Comparison of ENCODE assay signal across 28 mouse cellular contexts in genomic region chr16:21570786-21571185, GRCm38 (mm10).
DNase-seq lines count a peak whose midpoint lies in the region; ATAC-seq and TF ChIP-seq lines count a peak whose summit lies in the region.
"Had no signal": no experiment of that assay in that cellular context is flagged by ENCODE, and none has a peak within 500 bp of the region (broad histone marks: within the 10 kb centered on the region; RNA-seq: fewer than 3 reads in every experiment).

No protein-coding gene starts in this region.

- no peak overlapping the region for H3K4me2 ChIP-seq in kidney, embryonic 16.5 days (replicated peaks; ENCODE audit: low read depth, low read length)
- no peak overlapping the region for H3K4me2 ChIP-seq in liver, embryonic 12.5 days
- H3K4me2 ChIP-seq: heart, embryonic 13.5 days; hindbrain, embryonic 14.5 days had no signal

- H3K9me3 ChIP-seq in kidney, embryonic 16.5 days (ENCODE audit: low read length): no peaks in the 10 kb centered on the region
- H3K9me3 ChIP-seq in liver, embryonic 12.5 days (replicated peaks): no peaks in the 10 kb centered on the region
- H3K9me3 ChIP-seq: forebrain, embryonic 10.5 days; G1E; heart, embryonic 10.5 days; heart, embryonic 13.5 days had no signal

- no peak for TF ChIP-seq CTCF in liver, adult 2 months (IDR thresholded peaks at IDR 0.05; ENCODE audit: low read depth, low read length)

- 93% methylated on average over 5 of the region's 5 CpGs for WGBS in kidney, embryonic 16.5 days
- WGBS in liver, adult 2 months: 47% methylated on average over 5 of the region's 5 CpGs
- WGBS in liver, embryonic 12.5 days (ENCODE audit: insufficient replicate concordance): 77% methylated on average over 5 of the region's 5 CpGs

- H3K4me3 ChIP-seq in kidney, embryonic 16.5 days (ENCODE audit: low read length): no peak overlapping the region
- H3K4me3 ChIP-seq in liver, adult 2 months (ENCODE audit: insufficient read depth, low read depth, low read length): no peak overlapping the region
- H3K4me3 ChIP-seq in liver, embryonic 12.5 days: no peak overlapping the region
- H3K4me3 ChIP-seq: forebrain, embryonic 10.5 days; gastrocnemius, adult 2 months; heart, embryonic 10.5 days; heart, embryonic 13.5 days had no signal

- H3K9ac ChIP-seq in kidney, embryonic 16.5 days (replicated peaks; ENCODE audit: low read length): no peak overlapping the region
- H3K9ac ChIP-seq in liver, adult 2 months (ENCODE audit: low read depth, low read length): no peak overlapping the region
- H3K9ac ChIP-seq in liver, embryonic 12.5 days: no peak overlapping the region
- H3K9ac ChIP-seq: forebrain, postnatal 0 days; heart, embryonic 13.5 days; hindbrain, embryonic 14.5 days had no signal

- H3K27me3 ChIP-seq in kidney, embryonic 16.5 days (ENCODE audit: insufficient read depth, low read length): no peaks in the 10 kb centered on the region
- no peaks in the 10 kb centered on the region for H3K27me3 ChIP-seq in liver, adult 2 months (ENCODE audit: control insufficient read depth, insufficient read depth, low read length)
- no peaks in the 10 kb centered on the region for H3K27me3 ChIP-seq in liver, embryonic 12.5 days (replicated peaks)
- H3K27me3 ChIP-seq: CH12.LX; heart, embryonic 13.5 days; Patski had no signal

- no peak for ATAC-seq in kidney, embryonic 16.5 days (ENCODE audit: low FRiP score, low TSS enrichment)
- no peak for ATAC-seq in liver, embryonic 12.5 days
- ATAC-seq: forebrain, embryonic 14.5 days; forebrain, postnatal 0 days; Patski had no signal

- no peak overlapping the region for H3K27ac ChIP-seq in kidney, embryonic 16.5 days (ENCODE audit: low read length)
- no peak overlapping the region for H3K27ac ChIP-seq in liver, adult 2 months (replicated peaks; ENCODE audit: insufficient read depth, low read depth, low read length)
- H3K27ac ChIP-seq in liver, embryonic 12.5 days: no peak overlapping the region
- H3K27ac ChIP-seq: forebrain, embryonic 10.5 days; gastrocnemius, adult 2 months; heart, embryonic 10.5 days; heart, embryonic 13.5 days; hindbrain, embryonic 14.5 days had no signal

- TF ChIP-seq POLR2A in liver, adult 2 months (IDR thresholded peaks at IDR 0.05; ENCODE audit: extremely low read depth, insufficient read depth, low read length): no peak

- H3K4me1 ChIP-seq in kidney, embryonic 16.5 days (ENCODE audit: insufficient read depth, low read length): no peaks in the 10 kb centered on the region
- H3K4me1 ChIP-seq in liver, adult 2 months (ENCODE audit: control insufficient read depth, insufficient read depth, low read length): peaks cover 2% of the 10 kb centered on the region; the same call in 1 of the 2 replicates
- no peaks in the 10 kb centered on the region for H3K4me1 ChIP-seq in liver, embryonic 12.5 days

- no peaks in the 10 kb centered on the region for H3K36me3 ChIP-seq in kidney, embryonic 16.5 days (ENCODE audit: insufficient read depth, low read length)
- no peaks in the 10 kb centered on the region; the same call in none of the 2 replicates for H3K36me3 ChIP-seq in liver, adult 2 months (ENCODE audit: control insufficient read depth, insufficient read depth, low read length)
- no peaks in the 10 kb centered on the region for H3K36me3 ChIP-seq in liver, embryonic 12.5 days
- H3K36me3 ChIP-seq: forebrain, embryonic 10.5 days had no signal

- peak; percentile 41 for DNase-seq in kidney, adult 11 months
- DNase-seq in kidney, postnatal 10 days: no peak
- peak; percentile 70 for DNase-seq in kidney, adult 9 months
- peak; percentile 93 for DNase-seq in liver, adult 2 months (ENCODE audit: extremely low read depth, low read depth, low spot score)
- DNase-seq in kidney, postnatal 36 days: peak; percentile 44 to 63
- DNase-seq in urinary bladder, postnatal 36 days (ENCODE audit: low spot score in 2 of 2): no peak
- DNase-seq: adrenal gland, postnatal 10 days; adrenal gland, postnatal 36 days; B cell, adult 2 months; cerebellum, adult 18-20 months; cerebellum, adult 9-10 months; cerebellum, postnatal 14 days; forebrain, postnatal 0 days; gastrocnemius, adult 2 months; gastrocnemius, postnatal 14 days; heart, adult 18-20 months; heart, postnatal 14 days; heart, postnatal 4 days had no signal

- H3K79me2 ChIP-seq in liver, adult 2 months (ENCODE audit: control insufficient read depth, insufficient read depth, low read length): no peaks in the 10 kb centered on the region

Comparison
In these comparisons a context has a peak if more than half of its experiments do, and no peak if none do; other contexts are left out.
1. DNase-seq: peak in kidney, adult 11 months (single experiment), kidney, adult 9 months (single experiment), liver, adult 2 months (single experiment) and kidney, postnatal 36 days (2 of 2); none in kidney, postnatal 10 days (single experiment) and urinary bladder, postnatal 36 days (0 of 2).